Mouse (Mus musculus) right cerebral cortex, postnatal 14 days (tissue): ENCODE measurements around the gene Gm42878.

Source experiments
- DNase-seq: peaks from one replicate; pipeline ENCODE4 v3.0.0; 2022

The Gm42878 gene

DNA sequence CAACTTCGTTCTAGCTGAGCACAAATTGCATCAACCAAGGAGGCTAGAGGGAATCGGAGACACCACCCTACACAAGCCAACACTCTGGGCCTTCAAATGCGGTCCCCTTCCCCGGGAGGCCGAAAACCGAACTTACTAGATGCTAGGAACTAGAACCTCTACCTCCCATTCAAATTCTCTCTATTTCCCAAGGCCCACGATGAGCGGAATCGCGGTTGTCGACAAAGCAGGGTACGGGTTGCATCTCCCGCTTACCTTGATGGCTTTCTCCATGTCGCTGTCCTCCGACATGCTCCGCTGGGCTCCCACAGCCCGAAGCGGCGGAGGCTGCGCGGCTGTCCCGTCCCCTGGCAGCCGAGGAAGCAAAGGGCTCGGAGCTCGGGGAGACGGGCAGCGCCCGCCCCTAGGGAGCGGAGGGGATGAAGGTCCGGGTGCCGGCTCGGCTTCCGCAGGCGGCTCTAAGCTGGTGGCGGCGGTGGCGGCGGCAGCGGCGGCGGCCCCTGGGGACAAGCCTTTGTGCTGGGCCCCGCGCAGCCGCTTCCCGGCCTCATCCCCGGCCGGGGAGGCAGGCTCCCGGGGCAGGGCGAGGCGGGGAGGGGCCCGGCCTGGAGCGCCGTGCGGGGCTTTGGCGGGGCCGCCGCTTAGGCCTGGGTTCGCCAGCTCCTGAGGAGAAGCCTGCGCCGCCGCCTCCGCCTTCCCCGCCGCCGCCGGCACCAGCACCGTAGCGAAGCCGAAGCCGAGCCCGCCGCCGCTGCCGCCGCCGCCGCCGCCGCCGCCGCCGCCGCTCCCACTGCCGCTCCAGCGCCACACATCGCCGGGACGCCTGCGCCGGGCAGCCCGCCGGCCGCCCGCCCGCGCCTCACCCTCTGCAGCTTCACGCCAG, at the start of gene Gm42878, which contains the start of gene Adam1a:
Gm42878 (minus strand) TSS at position 573 of the 883 bp plus-strand sequence.
Adam1a (minus strand) TSS at position 573 of the 883 bp plus-strand sequence.
- peak; percentile 43 for DNase-seq

DNA sequence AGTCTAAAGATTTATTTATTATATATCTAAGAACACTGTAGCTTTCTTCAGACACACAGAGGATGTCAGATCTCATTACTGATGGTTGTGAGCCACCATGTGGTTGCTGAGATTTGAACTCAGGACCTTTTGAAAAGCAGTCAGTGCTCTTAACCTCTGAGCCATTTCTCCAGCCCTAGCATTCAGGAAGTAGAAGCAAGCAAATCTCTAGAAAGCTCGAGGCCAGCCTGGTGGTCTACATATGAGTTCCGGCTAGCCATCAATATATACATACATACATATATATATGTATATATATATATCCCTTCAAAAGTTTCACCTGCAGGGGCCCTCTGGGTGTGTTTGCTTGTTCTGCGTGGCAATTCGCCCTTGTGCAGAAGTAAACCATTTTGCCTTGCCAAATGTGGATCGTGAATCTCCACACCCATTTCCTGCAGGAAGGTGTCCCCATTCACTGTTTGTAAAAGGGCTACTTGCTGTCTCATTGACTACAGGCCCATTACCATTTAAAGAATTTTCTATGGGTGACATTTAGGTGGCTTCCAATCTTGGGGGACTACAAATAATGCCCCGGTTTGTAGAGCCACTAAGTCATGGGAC, 49.5 kb upstream of the Gm42878 start:
- no peak for DNase-seq

DNA sequence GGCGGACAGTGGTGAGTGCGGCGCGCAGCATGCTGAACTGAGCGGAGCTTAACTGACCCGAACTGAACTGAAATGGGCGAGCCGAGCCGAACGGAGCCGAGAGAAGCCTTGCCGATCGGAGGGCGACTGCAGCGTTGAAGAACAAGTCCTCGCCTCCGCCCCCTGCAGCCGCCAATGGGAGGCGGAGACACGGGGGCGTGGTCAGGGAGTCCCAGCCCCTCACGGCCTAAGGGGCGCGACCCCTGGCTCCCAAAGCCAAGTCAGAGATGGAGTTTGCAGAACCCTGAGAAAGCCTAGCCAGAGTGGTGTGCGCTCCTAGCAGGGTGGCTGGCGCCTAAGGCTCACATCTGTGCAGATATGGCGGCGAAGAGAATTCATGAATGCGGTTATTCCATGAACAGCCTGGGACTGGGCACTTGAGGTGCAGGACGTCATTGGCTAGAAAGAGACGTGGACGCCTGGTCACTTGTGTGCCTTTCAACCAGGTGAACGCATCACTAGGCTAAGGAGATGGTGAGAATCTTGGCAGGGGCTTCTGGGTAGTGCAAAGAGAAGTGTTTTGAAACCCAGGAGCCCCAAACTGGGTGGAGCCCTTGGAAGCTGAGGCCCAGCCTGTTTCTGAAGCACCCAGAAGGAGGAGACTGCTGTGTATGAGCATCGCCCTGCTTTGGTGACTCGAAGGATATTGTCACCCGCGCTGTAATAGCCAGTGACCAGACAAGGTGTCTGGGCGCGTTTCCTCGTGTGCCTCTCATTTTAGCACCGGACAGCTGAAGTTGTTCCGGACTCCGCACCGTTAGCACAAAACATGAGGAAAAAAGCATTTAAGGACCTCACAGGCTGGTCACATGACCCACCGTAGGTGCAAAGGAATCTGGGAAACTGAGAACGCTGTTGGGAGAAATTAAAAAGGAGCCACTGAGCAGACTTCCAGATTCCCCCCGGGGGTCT, 48.4 kb upstream of the Gm42878 start, which contains the start of gene Aldh2:
Aldh2 (minus strand) TSS at position 374 of the 951 bp plus-strand sequence.
- peak; percentile 74 for DNase-seq

DNA sequence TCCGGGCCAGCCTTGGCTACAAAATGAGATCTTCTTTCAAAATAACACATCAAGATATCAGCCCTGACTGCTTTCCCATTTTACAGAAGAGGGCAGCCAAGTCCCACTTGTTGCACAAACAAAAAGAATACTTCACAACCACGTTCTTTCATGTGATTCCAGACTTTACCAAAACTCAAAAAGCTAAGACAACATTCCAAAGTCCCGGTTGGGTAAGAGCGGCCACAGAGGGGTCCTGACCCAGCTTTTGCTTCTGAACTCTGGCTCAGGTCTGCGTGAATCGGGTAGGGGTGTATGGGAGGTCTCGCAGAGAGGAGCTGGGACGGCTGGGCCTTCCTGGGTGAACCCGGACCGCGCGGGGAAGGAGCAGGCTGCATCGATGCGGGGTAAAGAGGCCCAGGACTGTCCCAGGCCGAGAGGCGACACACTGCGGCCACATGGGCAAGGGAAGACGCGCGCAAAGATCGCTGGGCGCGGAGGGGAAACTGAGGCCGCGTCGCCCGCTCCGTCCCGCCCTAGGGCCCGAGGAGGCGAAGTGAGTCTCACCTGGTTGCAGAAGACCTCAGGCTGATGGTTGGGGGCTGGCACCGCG, 47.6 kb upstream of the Gm42878 start:
- no peak for DNase-seq

DNA sequence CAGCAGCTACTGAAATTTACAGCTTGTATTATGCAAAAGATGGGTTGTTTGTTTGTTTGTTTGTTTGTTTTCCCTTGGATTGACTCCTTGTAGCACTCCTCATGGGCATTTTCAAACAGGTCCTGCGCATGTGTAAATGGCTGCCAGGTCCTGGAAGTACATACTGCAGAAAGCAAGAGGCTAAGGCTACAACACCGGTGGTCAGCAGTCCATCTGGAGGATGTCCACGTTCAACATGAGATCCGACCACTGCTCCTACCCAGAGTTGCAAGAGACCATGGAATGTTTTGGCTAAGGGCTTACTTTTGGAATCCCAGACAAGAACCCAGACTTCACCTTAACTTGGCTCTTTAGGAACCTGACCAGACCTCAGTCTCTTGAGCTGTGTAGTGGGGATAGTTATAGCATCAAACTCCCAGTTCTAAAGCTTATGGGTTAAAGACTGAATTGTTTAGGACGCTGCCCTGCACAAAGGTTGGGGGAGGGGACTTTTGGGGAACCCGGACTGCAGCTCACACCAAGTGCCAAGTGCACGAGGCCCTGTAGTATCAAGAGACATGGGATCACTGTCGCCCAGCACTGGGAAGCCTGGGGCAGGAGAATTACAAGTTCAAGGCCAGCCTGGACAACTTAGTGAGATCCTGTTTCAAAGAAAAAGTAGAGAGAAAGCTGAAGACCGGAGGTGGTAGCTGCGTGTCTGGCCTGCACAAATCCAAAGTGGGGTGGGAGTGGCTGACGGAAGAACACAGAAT, 47.0 kb upstream of the Gm42878 start:
- no peak for DNase-seq

DNA sequence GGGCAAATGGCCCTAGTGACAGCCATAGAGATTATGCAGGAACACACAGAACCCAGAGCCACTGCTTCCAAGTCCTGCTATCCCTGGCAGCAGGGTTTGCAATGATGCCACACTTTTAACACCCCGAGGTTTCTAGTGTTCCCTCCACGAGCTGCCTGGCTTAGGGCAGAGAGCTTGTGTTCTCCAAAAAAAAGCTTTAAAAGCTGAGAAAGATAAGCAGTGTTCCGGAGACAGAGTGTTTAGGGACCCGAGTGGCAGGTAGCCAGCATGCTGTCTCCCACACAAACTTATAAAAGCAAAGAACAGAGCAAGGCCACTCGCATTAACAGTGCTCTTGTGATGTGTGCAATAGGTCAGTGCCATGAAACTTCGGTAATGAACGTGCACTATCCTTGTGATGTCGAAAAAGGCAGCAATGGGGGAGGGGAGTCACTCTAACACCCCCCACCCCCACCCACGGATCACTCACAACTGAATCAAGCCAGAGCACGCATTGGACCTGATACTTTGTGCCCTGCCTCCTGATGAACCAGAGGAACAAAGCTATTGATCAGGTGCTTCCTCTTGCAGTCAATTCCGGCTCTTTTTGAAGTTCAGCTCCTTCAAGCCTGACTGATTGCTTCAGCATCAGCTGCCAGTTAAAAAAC, 46.3 kb upstream of the Gm42878 start:
- no peak for DNase-seq

DNA sequence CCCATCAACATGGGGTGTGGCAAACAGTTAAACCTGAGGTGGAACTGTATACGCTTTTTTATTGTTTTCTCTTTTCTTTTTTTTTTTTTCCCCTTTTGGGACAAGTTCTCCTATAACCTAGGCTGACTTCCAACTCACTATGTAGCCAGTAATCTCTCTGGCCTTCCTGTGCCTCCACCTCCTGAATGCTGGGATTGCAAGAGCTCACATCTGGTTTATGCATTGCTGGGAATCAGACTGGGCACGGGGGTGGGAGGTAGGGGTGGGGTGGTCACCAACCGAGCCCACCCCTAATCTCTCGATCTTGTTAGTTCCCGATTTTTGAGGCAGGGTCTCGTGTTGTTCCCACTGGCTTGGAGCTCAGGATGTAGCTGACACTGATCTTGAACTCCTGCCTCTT, 44.6 kb upstream of the Gm42878 start:
- no peak for DNase-seq

DNA sequence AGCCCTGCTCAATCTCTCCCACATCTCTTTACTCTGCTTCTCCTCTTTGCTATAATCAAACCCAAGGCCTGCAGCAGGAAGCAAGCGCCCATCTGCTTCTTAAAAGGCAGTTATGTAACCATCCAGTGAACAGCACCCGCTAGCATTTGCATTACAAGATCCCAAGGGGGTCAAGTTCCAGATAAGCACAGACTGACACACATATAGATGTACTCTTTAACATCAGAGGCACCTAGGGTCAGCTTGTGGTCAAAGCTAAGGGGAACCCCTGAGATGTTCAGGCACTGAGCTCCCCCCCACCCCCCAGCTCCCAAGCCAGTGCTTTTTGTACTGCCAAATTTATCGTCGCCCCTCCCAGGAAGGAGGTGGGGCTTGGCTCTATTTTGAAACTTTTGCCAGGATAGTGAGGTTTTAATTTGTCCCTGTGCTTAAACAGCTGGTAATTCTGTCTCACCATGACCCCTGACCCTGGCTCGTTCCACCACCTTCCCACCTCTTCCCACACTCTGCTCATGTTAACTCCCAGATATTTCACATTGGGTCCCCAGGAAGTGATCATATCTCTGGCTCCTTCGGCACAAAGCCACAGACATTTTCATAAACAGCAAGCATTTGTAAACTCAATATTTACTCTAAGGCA, 41.2 kb upstream of the Gm42878 start:
- peak; percentile 29 for DNase-seq

DNA sequence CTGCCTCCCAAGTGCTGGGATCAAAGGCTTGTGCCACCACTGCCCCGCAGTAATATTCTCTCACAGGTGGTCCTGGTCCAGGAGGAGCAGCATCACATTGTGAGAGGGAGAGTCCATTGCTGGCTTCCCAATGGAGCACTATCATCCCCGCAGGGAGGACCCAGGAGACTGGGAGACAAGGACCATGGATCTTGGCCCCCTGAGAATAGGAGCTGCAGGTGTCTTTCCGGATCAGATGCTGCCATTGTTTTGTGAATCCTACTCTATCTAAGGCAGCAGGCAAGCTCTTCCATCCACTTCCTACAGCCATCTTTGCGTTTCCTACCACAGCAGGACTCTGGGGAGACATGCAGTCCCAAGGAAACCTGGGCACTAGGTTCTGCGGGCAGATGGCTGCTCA, 40.4 kb upstream of the Gm42878 start:
- no peak for DNase-seq

DNA sequence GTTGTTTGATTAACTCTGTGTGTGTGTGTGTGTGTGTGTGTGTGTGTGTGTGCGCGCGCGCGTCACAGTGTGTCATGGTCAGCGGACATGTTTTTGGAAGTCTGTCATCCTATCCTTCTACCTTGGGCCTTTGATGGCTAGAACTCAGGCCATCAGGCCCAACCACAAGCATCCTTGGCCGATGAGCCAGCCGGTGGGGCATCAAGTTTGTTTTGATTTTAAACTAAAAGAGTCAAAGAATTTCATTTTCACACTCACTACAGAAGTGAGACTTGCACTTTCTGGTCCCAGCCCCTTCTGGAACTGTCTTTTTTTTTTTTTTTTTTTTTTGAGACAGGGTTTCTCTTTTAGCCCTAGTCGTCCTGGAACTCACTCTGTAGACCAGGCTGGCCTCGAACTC, 39.7 kb upstream of the Gm42878 start:
- no peak for DNase-seq

DNA sequence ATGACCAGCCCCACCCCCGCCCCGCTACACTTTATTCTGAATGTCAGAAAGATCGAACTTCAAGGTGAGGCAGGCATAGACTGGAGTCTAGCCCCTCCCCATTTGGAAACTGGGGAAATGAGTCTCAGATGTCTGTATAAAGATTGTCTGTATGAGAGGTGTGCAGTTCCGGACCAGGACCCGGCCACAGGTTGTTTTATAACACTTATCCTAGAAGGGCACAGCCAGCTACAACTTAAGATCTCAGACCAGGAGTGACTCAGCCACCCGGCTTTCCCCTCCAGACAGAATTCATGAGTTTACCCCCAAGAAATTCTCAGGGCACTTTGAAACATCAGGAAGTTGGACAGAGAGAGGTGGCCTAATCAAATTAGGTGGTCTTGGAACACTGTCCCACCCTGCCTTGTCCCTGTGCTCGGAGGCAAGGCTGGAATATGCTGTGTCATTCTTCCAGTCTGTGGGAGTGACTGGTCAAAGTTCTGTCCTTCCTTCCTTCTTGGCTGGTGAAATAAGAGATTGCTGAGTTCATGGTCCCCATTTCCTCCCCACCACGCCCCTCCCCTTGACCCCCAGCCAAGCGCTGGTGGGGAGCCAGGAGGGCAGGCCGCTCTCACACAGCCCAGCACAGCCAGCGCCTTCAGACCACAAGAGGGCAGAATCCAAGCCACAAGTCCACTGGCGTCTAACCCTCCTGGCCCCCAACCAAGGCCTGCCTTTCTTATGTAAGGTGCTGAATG, 38.7 kb upstream of the Gm42878 start:
- DNase-seq: peak; percentile 71

DNA sequence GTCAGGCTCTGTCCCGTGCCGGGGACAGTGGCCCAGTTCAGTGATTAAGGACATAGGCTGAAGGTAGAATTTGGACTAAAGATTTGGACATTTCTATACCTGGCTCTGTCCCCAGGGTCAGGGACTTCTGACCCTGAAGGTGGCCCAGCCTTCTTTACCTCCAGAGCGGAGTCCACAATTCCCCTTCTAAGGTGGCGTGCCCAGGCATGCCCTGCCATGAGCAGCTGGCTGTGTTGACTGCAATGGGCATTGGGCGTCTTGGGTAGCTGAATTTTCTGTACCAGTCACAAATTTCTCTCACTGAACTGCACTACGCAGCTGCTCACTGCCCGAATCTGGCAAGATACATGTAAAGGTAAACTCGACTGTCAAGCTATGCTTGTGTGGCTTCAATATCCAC, 36.7 kb upstream of the Gm42878 start:
- no peak for DNase-seq

DNA sequence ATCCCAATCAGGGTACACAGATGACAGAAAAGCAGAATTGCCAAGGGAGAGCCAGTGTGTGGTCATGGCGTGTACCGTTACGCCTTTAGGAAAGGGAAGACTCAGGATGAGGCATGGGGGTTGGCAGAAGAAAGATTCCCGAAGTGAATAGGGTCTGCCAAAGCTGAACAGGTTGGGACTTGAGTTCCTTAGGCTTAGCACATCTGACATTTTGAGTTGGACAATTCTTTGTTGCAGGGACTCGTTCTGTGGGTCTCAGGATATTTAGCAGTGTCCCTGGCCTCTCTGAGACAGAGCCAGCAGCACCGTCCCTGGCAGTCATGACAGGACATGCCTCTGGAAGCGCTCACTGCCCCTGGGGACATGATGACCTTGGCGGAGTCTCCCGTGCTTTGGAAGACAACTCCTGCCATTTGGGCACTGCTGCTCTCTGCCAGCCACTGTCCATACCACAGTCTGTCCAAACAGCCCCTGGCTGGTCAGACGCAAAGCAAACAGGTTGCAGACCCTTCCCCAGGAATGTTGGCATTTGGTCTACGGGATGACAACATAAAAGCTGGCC, 31.7 kb upstream of the Gm42878 start:
- DNase-seq: no peak

DNA sequence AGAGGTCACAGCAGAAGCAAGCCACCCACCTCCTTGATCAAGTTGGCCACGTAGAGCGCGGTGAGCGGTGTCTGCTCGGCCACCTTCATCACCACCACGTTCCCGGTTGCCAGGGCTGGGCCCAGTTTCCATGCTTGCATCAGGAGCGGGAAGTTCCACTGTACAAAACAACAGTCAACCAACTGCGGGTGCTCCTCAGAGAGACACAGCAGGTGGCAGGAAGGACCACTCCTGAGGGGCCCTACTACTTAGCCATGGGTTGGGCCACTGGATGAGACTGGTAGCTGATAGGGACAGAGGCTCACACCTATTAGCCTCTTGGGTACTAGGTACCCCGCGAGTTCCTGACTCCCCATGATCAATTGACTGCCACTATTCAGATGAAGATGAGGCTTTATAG, 30.6 kb upstream of the Gm42878 start:
- no peak for DNase-seq

DNA sequence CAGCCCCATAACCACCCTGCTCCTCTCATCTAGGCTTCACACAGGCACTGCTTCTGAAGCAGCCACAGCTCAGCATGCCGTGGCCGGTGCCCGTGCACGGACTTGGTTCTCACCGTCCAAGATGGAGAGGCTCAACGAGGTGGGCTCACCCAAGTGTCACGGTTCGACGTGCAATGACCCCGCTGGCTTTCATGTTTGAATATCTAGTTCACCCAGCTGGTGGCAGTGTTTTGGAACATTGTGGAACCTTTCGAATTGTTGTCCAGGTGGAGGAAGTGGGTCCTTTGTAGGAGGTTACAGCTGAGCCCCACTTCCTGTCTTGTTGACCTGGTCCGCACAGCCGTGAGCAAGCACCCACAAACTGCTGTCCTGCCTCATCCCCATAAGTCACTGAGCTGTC, 28.9 kb upstream of the Gm42878 start:
- DNase-seq: no peak

DNA sequence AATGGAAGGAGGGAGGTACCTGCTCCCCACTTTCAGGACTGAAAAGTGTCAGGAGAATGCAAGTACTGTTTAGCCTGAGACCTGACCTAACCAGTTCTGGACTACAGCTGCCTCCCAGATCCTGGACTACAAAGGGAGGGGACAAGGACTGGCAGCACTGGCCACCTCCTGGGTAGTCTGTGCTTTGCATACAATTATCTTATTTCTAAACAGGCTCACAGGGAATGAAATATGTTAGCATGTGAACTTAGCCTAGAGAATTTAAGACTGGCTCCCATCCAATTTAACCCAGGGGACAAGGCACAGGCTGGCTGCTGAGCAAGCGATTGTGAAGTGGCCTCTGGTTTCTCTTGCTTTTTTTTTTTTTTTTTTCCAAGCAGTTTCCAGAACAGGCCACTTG, 25.5 kb upstream of the Gm42878 start:
- no peak for DNase-seq

DNA sequence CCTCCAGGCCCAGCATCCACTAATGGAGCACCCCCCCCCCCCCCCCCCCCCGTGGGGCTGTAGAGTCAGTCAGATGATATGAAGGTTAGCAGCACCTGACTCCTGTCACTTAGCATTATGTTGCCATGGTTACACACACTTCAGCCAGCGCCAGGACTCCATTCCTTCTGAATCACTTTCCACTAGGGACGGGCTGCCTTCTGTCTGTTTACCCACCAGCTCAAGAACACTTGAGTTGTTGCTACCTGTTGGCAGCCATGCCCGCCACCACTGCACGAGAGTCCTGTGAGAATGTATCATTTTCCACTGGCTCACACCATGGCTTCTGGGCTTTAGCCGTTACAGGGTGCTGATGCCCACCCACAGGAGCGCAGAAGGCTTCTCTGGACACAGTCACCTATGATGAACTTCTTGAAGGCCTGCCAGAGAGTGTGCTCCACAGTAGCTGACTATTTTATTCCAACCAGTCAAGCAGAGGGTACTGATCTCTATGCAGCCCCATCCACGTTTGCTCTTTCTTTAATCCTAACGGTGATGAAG, 24.7 kb upstream of the Gm42878 start:
- no peak for DNase-seq

DNA sequence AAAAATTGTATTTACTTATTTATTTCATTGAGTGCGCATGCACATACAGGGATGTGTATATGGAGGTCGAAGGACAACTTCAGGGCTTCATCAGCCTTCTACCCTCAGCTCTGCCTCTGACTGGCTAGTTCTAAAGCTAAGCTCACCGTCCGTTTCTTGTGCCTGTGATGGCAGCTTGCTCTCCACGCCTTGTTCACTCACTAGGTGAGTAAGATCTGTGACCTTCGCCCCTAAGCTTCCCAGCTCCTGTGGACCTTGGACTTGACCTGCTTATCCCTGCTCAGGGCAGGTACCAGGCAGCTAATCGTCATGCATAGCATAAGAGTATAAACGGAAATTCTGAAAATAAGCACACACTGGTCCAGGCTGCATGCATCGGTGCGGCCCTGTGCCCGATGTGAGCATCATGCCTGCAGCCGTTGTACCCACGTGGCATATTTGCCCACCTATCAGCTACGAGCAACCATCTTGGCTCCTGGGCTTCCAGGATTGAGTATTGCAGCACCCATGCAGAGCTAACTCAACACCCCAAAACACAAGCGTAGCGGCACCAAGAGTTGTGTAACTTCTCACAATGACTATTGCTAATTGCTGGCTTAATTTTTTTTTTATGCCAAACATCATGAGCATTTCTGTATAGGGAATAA, 20.9 kb upstream of the Gm42878 start:
- no peak for DNase-seq

DNA sequence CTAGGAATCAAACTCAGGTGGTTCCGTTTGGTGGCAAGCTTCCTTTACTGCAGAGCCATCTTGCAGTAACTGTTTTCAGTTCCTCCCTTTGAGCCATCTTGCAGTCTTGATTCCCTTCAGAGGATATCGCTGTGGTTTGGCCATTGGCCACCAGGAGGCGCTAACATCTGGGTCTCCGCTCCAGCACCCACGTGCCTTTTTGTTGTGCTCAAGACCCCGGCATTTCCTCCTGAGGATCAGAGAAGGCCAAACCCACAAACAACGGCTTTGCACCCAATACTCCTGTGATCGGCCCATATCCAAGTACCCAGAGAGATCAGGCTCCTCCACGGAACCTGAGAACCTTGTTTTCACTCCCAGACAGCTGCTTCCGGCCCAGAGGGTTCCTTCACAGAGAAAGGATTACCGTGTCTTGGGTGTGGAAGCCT, 19.2 kb upstream of the Gm42878 start:
- peak; percentile 89 for DNase-seq
